Mouse (Mus musculus) midbrain, embryonic 14.5 days (tissue): ENCODE results near the gene Mdm2. TPM values are rescaled to one million over a fixed set of nuclear protein-coding genes. Genes with fewer than 3 reads are reported as not detected.

Experiments used
- ATAC-seq: fragments of 200-750 bp; cut with Nextera tagmentation; 2 replicates; pipeline ENCODE4 v1.8.0; 2017; ENCODE audit warnings: moderate number of reproducible peaks, moderate library complexity; ENCODE audit not compliant: low FRiP score, low TSS enrichment
- DNase-seq: peaks from one replicate; pipeline ENCODE4 v3.0.0-alpha.2; 2015
- H3K27ac ChIP-seq: fragments of 300-500 bp; sonication (generic); replicated peaks from 2 replicates; pipeline ENCODE4 v1.5.1; 2014; ENCODE audit warnings: mild to moderate bottlenecking, low read depth, low read length, moderate library complexity
- H3K27me3 ChIP-seq: fragments of 300-500 bp; sonication (generic); 2 replicates; pipeline ENCODE4 v1.6.1; 2014; ENCODE audit warnings: low read length, control low read depth, mixed read lengths; ENCODE audit not compliant: control insufficient read depth, insufficient read depth
- H3K36me3 ChIP-seq: fragments of 300-500 bp; sonication (generic); 2 replicates; pipeline ENCODE4 v1.6.1; 2014; ENCODE audit warnings: low read length, control low read depth; ENCODE audit not compliant: control insufficient read depth, insufficient read depth
- H3K4me1 ChIP-seq: fragments of 300-500 bp; sonication (generic); 2 replicates; pipeline ENCODE4 v1.6.1; 2014; ENCODE audit warnings: mild to moderate bottlenecking, antibody characterized with exemption, low read length, control low read depth; ENCODE audit not compliant: control insufficient read depth, insufficient read depth
- H3K4me2 ChIP-seq: fragments of 300-500 bp; sonication (generic); 2 replicates; pipeline ENCODE4 v1.6.1; 2014; ENCODE audit warnings: mild to moderate bottlenecking, low read length, moderate library complexity
- H3K4me3 ChIP-seq: fragments of 300-500 bp; sonication (generic); replicated peaks from 2 replicates; pipeline ENCODE4 v1.5.1; 2014; ENCODE audit warnings: low read depth, low read length
- H3K9ac ChIP-seq: fragments of 300-500 bp; sonication (generic); replicated peaks from 2 replicates; pipeline ENCODE4 v1.6.1; 2014; ENCODE audit warnings: mild to moderate bottlenecking, low read length, moderate library complexity
- H3K9me3 ChIP-seq: fragments of 300-500 bp; sonication (generic); 2 replicates; pipeline ENCODE4 v1.6.1; 2016; ENCODE audit warnings: low read length, control low read depth, mixed read lengths; ENCODE audit not compliant: control insufficient read depth
- WGBS: fragments of 180-500 bp; shearing (Covaris S2); extraction: QIAGEN DNeasy Blood & Tissue Kit; methylation state at CpG from one replicate; pipeline ENCODE4 v1.1.7; 2014; 5-methylcytosine and 5-hydroxymethylcytosine counted together
- polyA plus RNA-seq: library from polyadenylated mRNA; unstranded; fragments of >200 nt; fragmentation: Nextera tagmentation; extraction: Ambion mirVana; gene quantifications from 2 replicates; pipeline ENCODE4 v1.2.1, GENCODE M21; 2014

Mdm2 gene
- polyA plus RNA-seq, 1 experiment from 2014 or later = 57.3 TPM

DNA sequence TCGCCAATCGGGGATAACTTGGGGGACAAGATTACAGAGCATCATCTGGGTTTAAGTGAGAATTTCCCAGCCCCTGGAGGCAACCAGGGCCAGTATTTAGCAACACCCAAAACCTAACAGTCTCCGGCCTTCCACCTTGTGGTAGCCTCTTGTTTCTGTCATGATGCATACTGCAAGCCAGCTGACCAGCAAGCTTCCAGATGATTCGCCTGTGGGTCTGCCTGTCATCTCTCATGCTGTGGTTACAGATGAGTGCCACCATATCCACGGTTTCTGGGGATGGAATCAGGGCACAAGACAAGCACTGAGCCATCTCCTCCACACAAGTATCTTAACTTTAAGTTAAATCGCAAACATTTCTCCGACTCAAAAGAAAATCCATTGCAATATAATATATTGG, 23.0 kb downstream of the Mdm2 start:
- 90% methylated on average over 7 of the region's 7 CpGs for WGBS
- no peak for ATAC-seq

GRCm38 (mm10) chr10:117687018-117687417, 23.5 kb downstream of the Mdm2 start:
- Histone ChIP-seq H3K4me1 (no peaks in the 10 kb centered on the region), H3K36me3 (peaks cover 37% of the 10 kb centered on the region), H3K27me3 (no peaks in the 10 kb centered on the region), H3K9me3 (no peaks in the 10 kb centered on the region), H3K4me3 (no peak overlapping the region), H3K27ac (no peak overlapping the region), H3K9ac (no peak overlapping the region), H3K4me2 (no peak overlapping the region)
- 87% methylated on average over 3 of the region's 3 CpGs for WGBS
- no peak for ATAC-seq
- DNase-seq = no peak

More for the DNA sequence above, 23.0 kb downstream of the Mdm2 start:
- H3K9me3 ChIP-seq = no peaks in the 10 kb centered on the region
- H3K4me2 ChIP-seq = no peak overlapping the region
- H3K4me3 ChIP-seq = no peak overlapping the region
- no peaks in the 10 kb centered on the region for H3K27me3 ChIP-seq
- H3K9ac ChIP-seq = no peak overlapping the region
- no peaks in the 10 kb centered on the region for H3K4me1 ChIP-seq
- H3K36me3 ChIP-seq = peaks cover 42% of the 10 kb centered on the region
- no peak overlapping the region for H3K27ac ChIP-seq
- no peak for DNase-seq

- H3K27ac ChIP-seq = no peak overlapping the region
- H3K4me3 ChIP-seq = no peak overlapping the region
- H3K36me3 ChIP-seq = peaks cover 28% of the 10 kb centered on the region
- no peak overlapping the region for H3K9ac ChIP-seq
- no peak overlapping the region for H3K4me2 ChIP-seq
- no peaks in the 10 kb centered on the region for H3K27me3 ChIP-seq
- no peaks in the 10 kb centered on the region for H3K4me1 ChIP-seq
- ATAC-seq (no peak), DNase-seq (no peak)
- no peaks in the 10 kb centered on the region for H3K9me3 ChIP-seq
- WGBS = 93% methylated on average over 13 of the region's 13 CpGs
Observed at GRCm38 (mm10) chr10:117685849-117686591, 24.5 kb downstream of the Mdm2 start.

DNA sequence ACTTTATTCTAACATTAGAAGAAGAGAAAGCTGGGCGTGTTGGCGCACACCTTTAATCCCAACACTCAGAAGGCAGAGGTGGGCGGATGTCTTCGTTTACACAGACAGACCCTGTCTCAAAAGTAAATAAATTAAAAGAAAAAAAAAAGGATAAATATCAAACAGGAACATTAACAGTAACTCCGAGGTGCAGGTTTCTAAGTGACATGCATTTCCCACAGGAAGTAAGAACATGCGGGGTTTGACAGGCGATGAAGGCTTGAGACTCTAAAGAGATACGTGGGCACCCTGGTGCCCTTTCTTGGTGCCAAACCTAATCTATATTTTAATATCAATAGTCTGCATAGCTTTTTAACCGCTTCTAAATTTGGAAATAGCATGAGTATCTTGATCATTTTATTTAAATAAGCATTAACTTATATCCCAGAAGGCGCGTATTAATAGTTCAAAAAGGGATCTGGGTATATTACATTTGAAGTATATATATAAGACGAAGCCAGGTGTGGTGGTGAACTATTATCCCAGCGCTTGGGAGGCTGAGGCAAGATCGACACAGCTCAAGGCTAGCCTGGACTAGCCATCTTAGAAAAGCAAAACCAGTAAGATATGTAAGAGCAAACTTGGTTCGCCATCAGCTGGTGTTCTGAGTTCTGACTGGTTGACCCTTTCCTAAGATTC, 25.2 kb downstream of the Mdm2 start:
- DNase-seq (no peak), ATAC-seq (no peak)
- H3K4me1 ChIP-seq = no peaks in the 10 kb centered on the region
- H3K9me3 ChIP-seq = no peaks in the 10 kb centered on the region
- H3K36me3 ChIP-seq = peaks cover 21% of the 10 kb centered on the region
- H3K27me3 ChIP-seq = no peaks in the 10 kb centered on the region
- no peak overlapping the region for H3K4me2 ChIP-seq
- no peak overlapping the region for H3K9ac ChIP-seq
- WGBS = 94% methylated on average over 15 of the region's 15 CpGs
- no peak overlapping the region for H3K27ac ChIP-seq
- H3K4me3 ChIP-seq = no peak overlapping the region

DNA sequence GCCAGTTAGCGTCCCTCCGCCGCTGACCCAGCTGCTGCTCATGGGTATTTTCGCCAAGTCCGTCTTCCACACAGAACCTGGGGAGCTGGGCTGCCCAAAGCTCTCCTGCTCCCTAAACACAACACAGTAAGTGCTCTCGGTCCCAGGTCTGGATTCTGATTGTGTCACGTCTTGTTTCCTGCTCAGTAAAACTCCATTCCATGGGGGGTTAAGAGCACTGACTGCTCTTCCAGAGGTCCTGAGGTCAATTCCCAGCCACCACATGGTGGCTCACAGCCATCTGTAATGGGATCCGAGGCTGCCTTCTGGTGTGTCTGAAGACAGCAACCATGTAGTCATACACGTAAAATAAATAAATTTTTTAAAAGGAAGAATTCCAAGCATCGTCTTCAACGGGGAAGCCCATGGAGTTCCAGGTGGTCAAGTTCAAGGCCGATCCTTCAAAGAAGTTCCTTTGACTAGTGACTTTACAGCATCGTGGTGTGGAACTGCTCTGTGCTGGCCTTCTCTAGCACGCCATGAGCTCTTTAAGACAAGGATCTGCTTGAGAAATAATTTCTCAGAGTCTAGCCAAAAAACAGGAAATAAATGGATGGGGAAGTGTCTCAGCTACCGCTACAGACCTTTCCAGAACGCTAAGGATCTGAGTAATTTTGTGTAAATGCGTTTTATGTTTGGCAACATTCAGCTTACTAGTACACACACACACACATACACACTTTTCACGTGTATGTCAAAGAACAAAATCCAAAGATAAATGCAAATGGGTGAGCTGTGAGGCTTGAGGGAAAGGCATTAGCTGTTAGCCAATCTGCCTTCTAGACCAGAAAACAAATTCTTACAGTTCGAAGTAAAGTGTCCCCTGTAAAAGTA, 26.0 kb downstream of the Mdm2 start:
- Histone ChIP-seq H3K9me3 (no peaks in the 10 kb centered on the region), H3K27ac (no peak overlapping the region), H3K4me1 (no peaks in the 10 kb centered on the region), H3K4me3 (no peak overlapping the region), H3K27me3 (no peaks in the 10 kb centered on the region), H3K4me2 (no peak overlapping the region), H3K9ac (no peak overlapping the region), H3K36me3 (peaks cover 14% of the 10 kb centered on the region)
- ATAC-seq (no peak), DNase-seq (no peak)
- 90% methylated on average over 19 of the region's 19 CpGs for WGBS

DNA sequence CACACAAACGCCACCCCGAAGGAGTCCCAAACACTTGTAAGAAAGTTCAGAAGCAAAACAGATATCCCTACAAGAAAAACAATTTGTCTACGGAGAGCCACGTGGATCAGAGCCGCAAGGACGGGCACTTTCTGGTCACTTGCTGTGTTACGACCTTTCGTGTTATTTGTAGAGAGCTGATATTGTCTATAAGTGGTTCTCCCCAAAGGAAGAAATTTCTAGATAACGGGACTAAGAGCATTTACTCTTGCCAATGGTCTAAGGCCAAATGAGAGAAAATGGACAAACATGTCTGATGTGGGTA, 26.9 kb downstream of the Mdm2 start:
- Histone ChIP-seq H3K36me3 (peaks cover 6% of the 10 kb centered on the region; the same call in 1 of the 2 replicates), H3K4me1 (no peaks in the 10 kb centered on the region), H3K4me3 (no peak overlapping the region), H3K27ac (no peak overlapping the region), H3K4me2 (no peak overlapping the region), H3K27me3 (no peaks in the 10 kb centered on the region), H3K9me3 (no peaks in the 10 kb centered on the region), H3K9ac (no peak overlapping the region)
- 94% methylated on average over 9 of the region's 9 CpGs for WGBS
- DNase-seq (no peak), ATAC-seq (no peak)

DNA sequence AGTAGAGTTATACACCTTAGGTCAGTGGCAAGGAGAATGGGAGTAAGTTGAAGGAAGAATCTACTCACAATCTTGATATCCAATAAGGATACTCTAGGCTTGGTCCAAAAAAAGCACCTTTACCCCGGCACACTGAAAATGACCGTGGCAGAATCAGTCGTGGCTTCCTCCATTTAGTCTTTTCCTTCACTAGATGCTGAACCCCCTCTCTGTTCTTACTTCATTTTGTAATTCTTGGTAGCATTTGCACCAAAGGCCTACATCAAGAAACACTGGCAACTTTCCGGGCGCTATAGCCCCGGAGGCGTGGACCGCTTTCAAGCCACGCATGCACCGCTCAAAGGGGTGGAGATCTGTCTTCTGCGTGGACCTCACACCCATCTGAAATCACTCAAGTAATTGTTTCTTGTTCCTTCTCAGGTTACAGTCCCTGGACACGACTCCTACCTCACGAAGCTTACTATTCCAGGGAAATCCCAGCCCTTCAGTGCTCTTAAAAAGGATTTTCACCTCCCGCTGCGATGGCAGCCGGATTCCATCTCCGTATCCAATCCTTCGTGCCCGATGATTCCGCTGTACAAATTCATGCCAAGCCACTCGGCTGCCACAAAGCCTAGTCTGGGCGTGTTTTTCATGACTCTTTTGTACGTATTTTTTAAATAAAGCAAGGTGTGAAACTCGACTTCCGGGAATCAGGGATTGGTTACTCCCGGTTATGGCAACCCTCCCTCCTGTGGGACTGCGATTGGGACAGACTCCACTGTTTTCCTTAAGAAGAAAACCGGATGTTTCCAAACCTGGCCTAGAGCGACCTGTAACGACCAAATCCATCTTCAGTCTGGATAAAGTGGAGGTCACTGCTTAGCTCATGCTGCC, 27.5 kb downstream of the Mdm2 start:
- H3K9ac ChIP-seq = no peak overlapping the region
- DNase-seq = no peak
- H3K4me1 ChIP-seq = no peaks in the 10 kb centered on the region
- 0 out of 2 replicates have a peak, but pooled peaks cover 2% of the 10 kb centered on the region for H3K36me3 ChIP-seq
- ATAC-seq = no peak
- H3K27me3 ChIP-seq = no peaks in the 10 kb centered on the region
- 83% methylated on average over 30 of the region's 30 CpGs for WGBS
- H3K4me3 ChIP-seq = no peak overlapping the region
- no peak overlapping the region for H3K27ac ChIP-seq
- no peaks in the 10 kb centered on the region for H3K9me3 ChIP-seq
- no peak overlapping the region for H3K4me2 ChIP-seq
